Mouse (Mus musculus) heart, postnatal 10 days (tissue): ENCODE data around the gene Col5a1. TPM values are rescaled to one million over a fixed set of nuclear protein-coding genes. Genes with fewer than 3 reads are reported as not detected.

Experiments used
- DNase-seq, 2 experiments: peaks; one replicate each; pipeline ENCODE4 v3.0.0; 2021
- intact Hi-C: fragments of 180-260 bp; cut with DNase I; formaldehyde crosslinking; loops from one replicate; pipeline ENCODE4 v1.15.1; 2025
- total RNA-seq, 2 experiments: library from RNA; stranded (reverse); gene quantifications; 2 replicates each; pipeline ENCODE4 v1.2.3; 2021

The Col5a1 gene
- total RNA-seq, 2 experiments from 2014 or later = 157 to 164 TPM

DNA sequence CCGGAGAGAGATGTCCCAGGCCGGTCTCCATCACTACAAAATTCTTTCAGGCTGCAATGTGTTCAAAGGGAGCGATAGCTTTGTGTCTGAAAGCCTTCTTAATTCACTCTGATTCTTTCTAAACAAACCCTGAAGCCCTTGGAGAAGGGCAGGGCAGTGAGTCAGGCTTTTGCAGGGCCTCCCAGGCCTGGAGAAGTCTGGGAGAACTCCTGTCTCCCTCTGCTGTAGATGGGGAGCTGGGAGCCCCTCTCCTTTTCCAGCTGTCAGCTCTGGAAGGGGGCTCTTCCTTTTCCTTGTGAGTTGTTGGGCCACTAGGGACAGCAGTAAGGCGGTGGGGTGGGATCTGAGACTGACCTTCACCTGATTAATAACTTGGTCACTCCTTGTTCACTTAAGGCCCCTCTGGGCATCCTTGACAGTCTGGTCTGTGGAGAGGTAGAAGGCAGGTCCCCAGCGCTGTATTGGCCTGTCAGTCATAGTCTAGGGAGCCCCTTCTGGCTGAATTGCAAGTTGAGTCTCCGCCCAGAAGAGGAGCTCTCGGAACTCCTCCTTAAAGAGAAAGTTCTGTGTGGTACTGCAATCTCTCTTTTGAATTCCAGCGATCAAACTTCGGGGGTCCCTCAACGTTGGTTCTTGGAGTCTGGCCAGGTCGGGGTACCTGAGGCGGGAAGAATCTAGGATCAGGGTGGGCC lies 623 bp upstream of the Col5a1 start:
- intact Hi-C loops = loop anchor here (5.0 kb wide), 2 partner anchors 68 to 333 kb away; no protein-coding TSS in a partner anchor
- peak; percentile 75 to 79 for DNase-seq

DNA sequence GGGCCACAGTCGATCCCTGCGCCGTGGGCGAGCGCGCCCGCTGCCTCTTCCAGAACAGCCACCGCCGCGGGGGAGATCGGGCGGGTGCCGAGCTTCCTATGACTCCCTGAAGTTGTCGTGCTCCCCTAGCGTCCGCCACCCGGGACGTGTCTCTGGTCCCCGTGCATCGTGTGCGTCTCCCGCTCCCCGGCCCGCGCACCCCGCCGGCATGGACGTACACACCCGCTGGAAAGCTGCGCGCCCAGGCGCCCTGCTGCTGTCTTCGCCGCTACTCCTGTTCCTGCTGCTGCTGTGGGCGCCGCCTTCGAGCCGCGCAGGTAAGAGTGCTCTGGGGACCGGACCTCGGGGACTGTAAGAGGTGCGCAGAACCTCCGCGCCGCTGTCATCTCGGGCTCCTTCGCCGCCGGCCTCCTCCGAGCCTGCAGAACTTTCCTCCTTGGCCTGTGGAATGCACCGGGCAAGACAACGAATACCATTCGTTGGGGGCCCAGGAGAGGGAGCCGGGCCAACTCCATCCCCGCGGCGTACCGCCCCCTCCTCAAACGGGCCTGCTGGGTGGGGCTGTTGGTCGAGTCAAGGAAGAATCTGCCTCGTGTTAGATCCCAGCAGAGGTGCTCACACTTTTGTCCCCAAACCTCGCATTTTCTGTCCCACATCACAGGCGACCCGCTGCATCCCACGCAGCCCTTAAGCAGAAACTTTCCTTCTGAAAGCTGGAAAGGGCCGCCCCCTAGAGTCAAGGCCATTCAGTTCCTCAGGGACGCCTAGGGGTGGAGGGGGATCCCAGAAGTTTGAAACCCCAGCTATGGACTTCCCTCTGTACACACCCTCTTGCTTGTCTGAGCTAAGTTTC lies 609 bp downstream of the Col5a1 start:
- DNase-seq = peak; percentile 64 to 72
- intact Hi-C loops = loop anchor here (1.0 to 5.0 kb wide), 3 partner anchors 70 to 335 kb away; no protein-coding TSS in a partner anchor

DNA sequence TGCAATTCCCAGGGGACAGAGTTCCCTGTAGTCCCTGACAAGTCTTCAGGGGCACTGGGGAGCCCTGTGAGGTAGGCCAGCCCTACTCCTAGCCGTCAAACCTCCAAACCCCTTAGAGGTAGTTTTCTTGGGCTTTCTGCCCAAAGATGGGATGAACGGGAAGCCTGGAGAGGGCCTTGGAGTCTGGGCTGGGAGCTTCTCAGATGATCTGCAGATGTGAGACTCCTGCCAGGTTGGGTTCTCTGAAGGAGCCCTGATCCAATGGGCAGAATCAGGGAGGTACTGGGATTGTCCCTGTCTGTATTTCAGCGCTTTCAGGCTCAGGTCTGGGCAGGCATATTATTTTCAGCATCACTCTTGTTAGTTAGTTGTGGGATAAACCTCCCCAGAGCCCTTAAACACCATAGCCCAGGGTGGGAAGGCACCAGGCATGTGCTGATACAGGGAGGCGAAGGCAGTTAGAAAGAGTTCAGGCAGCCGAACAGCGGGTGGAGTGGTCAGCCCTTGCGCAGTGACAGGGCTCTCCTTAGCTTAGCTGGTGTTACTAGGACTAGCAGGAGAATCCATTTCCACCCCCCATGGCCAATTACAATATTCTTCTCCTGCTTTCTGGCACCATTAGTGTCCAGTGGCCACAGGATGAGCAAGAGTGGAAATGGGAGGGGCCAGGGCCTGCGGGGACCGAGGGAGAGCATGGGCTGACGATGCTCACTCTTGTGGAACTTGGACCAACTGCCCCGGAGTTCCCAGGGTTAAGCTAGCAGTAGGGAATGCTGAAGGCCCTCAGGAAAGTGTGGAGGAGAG lies 1.4 kb downstream of the Col5a1 start:
- peak; percentile 45 to 57 for DNase-seq
- intact Hi-C loops = loop anchor here (1.0 to 5.0 kb wide), 3 partner anchors 70 to 335 kb away; no protein-coding TSS in a partner anchor

DNA sequence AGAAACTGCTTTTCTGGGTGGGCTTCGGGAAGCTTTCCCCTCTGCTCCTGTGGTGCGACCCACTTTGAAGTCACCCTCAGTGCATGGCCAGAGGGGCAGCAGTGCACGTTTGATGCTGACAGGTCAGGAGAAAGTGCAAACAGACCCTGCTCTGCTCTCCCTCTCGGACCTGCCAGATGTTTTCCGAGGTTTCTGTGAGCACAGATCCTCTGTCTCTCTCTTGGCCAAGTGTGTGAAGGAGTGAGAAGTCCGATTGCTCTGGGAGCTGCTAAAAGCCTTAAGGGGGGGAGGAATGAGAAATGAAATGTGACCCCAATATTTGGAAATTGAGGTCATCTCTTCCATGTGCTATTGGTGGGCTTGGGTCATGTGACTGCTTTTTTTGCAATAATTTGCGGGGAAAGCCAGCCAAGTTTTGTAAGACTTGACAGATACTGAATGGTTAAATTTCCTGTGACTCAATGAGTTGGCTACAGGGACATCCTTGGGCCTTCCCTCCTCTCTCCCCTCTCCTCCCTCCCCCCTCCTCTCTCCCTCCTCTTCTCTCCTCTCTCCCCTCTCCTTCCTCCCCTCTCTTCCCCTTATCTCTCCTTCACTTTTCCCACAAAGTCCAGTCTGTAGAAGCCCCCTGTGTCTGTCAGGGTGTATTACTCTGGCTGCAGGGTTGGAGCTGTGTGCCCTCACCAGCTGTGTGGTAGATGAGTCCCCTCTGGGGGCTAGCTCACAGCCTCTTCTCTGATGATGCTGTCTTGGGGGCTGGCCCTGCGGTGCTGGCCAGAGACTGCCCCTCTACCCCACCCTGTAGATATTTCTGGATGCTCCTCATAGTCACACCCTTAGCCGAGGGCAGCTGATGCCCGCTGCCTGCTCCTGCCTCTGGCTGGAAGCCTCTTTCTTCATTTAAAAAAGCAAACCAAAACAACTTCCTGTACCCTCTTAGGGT lies 2.6 kb downstream of the Col5a1 start:
- peak; percentile 80 for DNase-seq
- intact Hi-C loops = loop anchor here (5.0 kb wide), 2 partner anchors 72 to 337 kb away; no protein-coding TSS in a partner anchor

DNA sequence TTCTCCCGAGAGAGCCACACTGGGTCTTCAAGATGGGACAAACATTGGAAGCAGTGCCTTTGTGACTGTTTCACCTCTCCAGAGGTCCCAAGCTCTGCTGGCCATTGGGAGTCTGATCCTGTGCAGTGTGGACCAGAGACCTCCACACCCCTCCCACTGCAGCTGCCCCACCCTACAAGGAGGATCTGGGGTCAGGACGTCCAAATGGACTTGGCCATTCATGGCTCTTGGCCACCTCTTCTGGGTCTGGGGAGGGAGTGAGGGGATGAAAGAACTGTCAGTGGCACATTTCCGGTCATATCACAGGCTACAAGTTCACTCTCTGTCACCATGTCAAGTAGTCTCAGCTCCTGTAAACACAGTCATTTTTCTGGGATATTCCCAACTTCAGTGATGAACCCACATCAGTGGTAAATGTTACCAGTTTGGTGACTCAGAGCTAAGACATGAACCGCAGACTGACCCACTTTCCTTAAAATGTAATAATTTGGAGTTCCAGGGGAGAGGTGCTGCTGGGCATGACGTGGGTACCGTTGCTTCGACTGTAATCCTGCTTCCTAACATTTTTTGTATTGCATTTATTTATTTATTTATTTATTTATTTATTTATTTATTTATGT lies 5.8 kb downstream of the Col5a1 start:
- no peak for DNase-seq
- intact Hi-C loops = no loop called here

DNA sequence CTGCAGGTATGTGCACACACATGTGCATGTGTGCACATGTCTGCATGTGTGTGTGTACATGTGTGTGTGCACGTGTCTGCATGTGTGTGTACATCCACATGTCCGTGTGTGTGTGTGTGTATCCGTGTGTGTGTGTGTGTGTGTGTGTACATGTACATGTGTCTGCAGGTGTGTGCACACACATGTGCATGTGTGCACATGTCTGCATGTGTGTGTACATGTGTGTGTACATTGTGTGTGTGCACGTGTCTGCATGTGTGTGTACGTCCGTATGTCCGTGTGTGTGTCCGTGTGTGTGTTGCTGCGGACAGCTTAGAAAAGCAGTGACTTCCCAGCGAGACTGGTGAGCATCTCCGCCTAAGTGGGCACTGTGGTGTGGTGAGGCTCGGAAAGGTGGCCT lies 6.8 kb downstream of the Col5a1 start:
- DNase-seq = no peak
- intact Hi-C loops = no loop called here

DNA sequence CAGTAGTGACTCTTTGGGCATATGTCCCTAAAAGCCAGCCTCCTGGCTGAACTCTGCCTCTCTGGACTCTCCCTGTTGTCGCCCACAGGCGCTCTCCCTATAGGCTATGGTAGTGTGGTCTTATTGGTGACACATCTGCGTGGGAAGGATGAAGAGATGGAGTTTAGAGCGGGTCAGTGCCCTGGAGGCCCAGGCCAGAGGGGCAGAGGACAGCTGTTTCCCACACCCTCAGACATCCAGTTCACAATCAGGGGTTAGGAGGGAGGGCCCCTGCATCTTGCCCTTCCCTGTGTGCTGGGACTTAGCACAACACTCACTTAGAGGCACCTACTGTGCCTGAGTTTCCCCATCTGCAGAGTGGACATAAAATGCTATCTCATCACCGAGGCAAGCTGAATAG lies 8.8 kb downstream of the Col5a1 start:
- intact Hi-C loops = no loop called here
- DNase-seq = no peak

DNA sequence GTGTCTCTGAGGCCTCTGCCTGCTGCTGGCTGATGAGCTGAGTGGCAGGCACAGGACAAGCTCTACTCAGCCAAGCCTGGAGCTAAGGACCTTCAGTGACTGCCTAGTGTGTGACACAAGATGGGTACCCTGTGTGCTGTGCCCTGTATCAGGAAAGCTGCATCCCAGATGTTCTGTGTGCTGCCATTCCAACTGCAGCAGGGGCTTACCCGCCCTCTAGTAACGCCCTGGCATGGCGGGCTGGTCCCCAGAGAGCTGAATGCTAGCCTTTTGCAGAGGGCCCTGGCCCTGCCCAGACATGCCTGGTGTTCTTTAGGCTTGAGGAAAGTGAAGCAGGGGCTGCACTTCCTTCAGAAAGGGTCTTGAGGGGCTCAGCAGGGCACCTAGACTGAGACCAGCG lies 9.4 kb downstream of the Col5a1 start:
- no peak for DNase-seq
- intact Hi-C loops = no loop called here

DNA sequence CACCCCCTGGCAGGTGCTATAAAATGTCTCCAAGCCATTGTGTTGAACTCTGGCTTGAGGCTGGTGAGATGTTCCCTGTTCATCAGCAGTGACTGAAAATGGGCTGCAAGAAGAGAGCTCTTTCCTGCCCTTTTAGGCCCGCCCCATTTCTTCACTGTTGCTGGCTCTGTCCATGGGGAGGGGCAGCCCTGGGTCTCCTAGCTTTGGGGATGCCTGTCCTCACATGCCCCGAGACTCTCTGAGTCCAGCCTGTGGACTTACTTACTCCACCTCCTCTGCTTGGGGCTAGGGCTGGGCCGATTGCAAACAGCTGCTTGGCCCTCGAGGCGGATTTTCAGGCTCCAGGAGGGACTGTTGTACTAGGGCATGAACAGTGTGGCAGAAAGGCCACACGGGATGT lies 10.9 kb downstream of the Col5a1 start:
- intact Hi-C loops = no loop called here
- peak; percentile 75 to 76 for DNase-seq

DNA sequence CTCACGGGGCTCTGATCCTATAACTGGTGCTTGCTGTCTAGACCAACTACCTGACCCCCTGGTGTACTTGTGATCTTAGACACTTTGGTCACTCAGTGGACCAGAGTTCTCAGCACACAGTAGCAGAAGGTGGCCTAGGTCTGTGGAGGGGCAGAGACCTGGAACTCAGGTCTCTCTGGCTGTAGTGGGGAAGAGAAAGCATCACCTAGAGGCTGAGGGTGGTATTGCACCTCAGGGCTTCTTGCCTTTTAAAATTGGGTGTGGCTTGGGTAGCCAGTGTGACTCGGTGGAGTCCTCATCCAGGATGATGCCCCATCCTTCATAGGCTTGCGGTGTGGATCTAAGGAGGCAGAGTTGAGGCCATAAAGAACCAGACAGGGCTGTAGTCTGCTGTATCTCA lies 13.7 kb downstream of the Col5a1 start:
- peak; percentile 52 to 65 for DNase-seq
- intact Hi-C loops = no loop called here

DNA sequence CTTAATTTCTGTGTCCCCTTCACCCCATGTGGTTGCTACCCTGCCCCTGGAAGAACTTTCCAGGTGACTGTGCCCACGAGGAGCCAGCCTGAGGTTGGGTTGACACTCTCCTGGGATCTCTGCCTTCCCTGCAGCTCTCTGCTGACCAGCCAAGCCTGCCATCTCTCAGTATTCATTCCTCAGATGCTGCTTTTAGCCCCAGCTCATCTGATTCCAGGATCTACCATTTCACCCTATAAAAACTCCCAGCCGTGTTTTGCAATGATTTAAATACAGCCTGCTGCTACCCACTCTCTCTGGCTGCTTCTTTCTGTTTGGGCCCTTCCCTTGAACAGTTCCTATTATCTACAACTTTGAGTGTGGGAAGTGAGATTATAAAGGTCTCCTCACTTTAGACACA lies 14.9 kb downstream of the Col5a1 start:
- DNase-seq = no peak
- intact Hi-C loops = no loop called here

DNA sequence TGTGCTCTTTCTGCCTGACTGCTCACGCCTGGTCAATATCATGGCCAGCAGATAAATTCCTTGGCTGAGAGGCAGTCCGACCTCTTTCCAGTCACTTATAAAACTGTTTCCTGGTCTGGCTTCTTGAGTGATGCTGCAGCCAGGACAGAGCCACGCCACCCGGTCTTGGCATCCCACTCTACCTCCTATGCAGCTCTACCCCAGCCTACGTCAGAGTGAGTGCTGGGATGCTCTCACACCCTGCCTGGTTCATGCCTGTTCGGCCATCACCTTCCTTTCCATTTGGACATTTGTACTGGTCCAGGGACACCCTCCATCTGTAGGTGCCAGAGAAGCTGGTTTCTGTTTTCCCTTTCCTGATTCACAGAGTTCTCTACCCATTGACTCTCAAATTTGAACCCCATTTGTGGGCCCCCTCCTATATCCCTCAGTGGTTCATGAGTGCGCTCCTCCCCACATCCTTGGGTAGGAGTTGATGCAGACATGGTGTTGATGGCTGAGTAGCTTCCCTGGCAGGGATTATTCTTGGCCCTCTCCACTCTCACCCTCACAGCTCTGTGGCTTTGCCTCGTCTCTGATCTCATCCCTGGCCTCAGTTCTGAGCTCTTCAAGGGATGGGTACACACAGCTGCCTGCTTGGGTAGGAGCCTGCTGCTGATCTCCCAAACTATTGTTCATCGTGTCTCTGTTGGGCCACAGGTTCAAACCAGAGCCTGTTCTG lies 15.5 kb downstream of the Col5a1 start:
- intact Hi-C loops = no loop called here
- no peak for DNase-seq

DNA sequence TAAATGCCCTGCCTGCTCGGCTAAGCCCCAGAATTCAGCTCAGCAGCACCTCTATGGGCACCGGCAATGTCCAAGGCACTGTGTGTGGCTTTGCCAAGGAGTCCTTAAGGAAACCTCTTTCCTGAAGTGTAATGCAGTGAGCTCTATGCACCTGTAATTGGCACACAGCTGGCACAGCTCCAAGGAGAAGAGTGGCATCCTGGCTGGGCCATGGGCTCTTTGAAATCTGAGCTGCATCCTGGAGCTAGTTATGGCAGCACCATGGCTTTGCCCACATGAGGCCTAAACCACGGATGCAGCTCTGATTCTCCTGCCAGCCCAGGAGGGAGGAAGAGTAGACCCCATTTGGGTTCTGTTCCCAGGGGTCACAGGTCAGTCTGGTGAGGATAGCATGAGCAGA lies 16.1 kb downstream of the Col5a1 start:
- intact Hi-C loops = no loop called here
- no peak for DNase-seq

DNA sequence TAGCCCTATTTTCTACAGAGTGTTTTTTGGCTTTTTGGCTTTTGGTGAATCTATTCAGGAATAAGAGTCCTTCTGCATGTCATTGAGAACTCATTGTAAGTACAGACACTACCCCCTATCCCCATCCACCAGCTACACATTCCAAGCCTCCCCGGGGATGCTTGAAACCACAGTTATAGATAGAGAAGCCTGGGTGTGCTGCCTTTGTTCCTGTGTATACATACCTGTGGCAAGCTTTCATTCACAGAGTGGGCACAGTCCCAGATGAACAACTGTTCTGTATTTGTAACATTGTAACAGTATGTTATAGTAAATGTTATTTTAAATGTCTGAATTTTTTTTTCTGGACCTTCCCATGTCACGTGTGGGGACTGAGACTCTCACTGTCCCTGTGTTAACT lies 19.2 kb downstream of the Col5a1 start:
- DNase-seq = no peak
- intact Hi-C loops = no loop called here

DNA sequence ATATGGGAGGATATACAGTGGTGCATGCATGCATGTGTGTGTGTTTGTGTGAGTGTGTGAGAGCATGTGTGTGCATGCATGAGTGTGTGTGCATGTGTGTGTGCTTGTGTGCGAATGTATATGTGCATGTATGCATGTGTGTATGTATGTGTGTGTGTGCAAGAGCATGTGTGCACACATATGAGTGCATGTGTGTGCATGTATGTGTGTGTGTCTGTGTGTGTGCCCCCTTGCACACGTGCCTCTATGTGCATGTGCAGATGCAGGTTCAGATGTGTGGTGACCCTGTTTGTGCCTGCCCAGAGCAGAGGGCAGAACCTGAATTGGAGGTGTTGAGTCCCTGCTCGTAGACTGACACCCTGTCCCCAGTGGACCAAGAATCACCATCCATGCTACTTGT lies 24.3 kb downstream of the Col5a1 start:
- DNase-seq = no peak
- intact Hi-C loops = no loop called here

DNA sequence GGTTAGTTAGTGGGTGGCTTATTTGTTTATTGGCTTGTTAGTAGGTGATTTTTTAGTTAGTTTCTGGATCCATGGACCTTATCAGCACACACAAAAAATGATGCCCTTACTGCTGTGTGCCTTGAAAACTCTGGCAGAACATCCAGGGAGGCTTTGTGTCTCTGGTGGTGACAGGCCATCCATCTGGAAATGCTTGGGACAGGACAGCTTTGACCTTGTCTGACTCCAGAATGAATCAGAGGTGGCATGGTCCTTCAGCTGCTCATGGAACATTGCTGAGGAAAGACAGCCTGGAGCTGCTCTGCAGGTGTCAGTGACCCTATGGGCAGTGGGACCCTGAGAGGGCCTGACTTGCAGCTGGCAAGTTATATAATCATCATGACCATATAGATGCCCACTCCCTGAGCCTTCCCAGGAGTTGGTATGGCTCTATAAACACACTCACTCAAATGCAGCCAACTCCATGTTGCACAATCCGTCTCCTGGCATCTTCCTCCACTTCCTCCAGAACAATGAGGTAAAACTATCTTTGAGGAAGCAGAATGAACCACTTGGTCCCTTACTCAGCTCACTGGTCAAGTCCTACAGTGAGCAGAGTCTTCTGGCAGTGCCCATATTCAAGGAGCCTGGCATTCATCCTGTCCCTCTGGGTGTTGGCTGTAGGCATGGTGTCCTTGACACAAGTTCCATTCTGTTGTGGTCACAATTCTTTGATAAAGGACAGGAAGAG lies 26.5 kb downstream of the Col5a1 start:
- intact Hi-C loops = no loop called here
- DNase-seq = no peak

DNA sequence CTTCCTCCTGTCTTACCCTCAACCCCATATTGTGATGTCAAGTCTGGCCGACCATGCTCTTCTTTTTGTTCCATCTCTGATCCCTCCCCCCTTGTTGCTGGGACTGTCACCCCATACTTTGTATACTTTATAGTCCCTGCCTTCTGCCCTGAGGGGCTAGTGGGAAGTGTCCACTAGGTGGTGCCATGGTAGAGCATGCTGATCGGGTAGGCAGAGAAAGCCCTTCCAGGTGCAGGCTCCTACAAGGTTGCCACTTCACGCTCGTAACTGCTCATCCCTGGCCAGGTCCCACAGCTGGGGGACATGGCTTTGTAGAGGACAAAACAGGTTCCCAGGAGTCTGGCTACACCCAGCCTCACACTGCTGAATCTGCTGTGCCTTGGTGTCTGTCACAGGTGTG lies 29.5 kb downstream of the Col5a1 start:
- DNase-seq = no peak
- intact Hi-C loops = no loop called here

DNA sequence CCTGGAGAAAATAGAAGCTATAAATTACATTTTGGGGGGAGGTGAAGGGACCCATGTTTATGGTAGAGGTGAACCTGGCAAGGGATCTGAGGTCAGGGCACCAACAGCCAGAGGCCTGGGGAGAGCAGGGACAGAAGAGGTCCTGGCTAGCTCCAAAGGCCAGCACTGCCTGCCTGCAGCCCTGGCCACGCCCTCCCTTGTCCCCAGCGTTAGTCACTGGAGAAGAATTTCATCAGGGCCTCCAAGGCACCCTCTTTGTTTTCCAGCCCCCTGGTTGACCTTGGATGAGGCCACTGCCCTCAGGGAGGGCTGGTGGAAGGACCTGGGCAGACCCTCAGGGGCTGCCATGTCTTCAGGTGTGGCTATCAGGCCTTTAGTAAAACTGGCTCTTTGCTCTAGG lies 30.1 kb downstream of the Col5a1 start:
- intact Hi-C loops = no loop called here
- peak; percentile 51 to 56 for DNase-seq
